Mouse (Mus musculus) naive thymus-derived CD4-positive, alpha-beta T cell, adult 2 months (primary cell): ENCODE data around the gene Ubr4.

Experiments used
- DNase-seq: peaks from one replicate; pipeline ENCODE4 v3.0.0-alpha.2; 2011; ENCODE audit warnings: low read depth

Gene Ubr4

GRCm38 (mm10) chr4:139536706-139537105, 184.3 kb downstream of the Ubr4 start:
- DNase-seq: no peak
